Mouse (Mus musculus): ENCODE results near the gene Hoxb6. TPM values are rescaled to one million over a fixed set of nuclear protein-coding genes. Genes with fewer than 3 reads are reported as not detected.

Gene Hoxb6
- polyA plus RNA-seq, 1 experiment = not detected

GRCm38 (mm10) chr11:96342576-96342930 is 50.3 kb downstream of the Hoxb6 start:
- TF ChIP-seq USF1 (IDR thresholded peaks at IDR 0.05; ENCODE audit: low read depth) (no peak), TCF12 (IDR thresholded peaks at IDR 0.05; ENCODE audit: insufficient read depth, poor library complexity, severe bottlenecking) (no peak), TCF3 (IDR thresholded peaks at IDR 0.05; ENCODE audit: insufficient read length, low read depth) (no peak), E2F4 (IDR thresholded peaks at IDR 0.05; ENCODE audit: insufficient read depth) (no peak), REST (IDR thresholded peaks at IDR 0.05; ENCODE audit: insufficient read depth, insufficient read length) (no peak), MYOD1 (IDR thresholded peaks at IDR 0.05; ENCODE audit: control insufficient read depth in 1 of 3, insufficient read length in 2 of 3, low read depth in 2 of 3) (no peak), POLR2AphosphoS2 (IDR thresholded peaks at IDR 0.05; ENCODE audit: insufficient read length, low read depth) (no peak), SRF (IDR thresholded peaks at IDR 0.05; ENCODE audit: control insufficient read depth, insufficient read length, low read depth) (no peak), CEBPB (IDR thresholded peaks at IDR 0.05; ENCODE audit: insufficient read depth, poor library complexity, severe bottlenecking) (no peak), MYOG (IDR thresholded peaks at IDR 0.05; ENCODE audit: control insufficient read depth in 1 of 3, insufficient read depth in 1 of 3, insufficient read length in 2 of 3, low read depth in 2 of 3) (no peak), POLR2A (IDR thresholded peaks at IDR 0.05; ENCODE audit: insufficient read length, low read depth) (no peak), MAX (IDR thresholded peaks at IDR 0.05; ENCODE audit: low read depth) (no peak)
- Histone ChIP-seq H3ac (ENCODE audit: control insufficient read depth, insufficient read length) (no peak overlapping the region), H3K4me3 (no peak overlapping the region), H3K4me2 (ENCODE audit: low read depth) (no peak overlapping the region), H3K27me3 (ENCODE audit: control insufficient read depth, insufficient read depth, insufficient read length) (peaks cover 79% of the 10 kb centered on the region), H3K79me2 (ENCODE audit: control insufficient read depth, insufficient read depth) (no peaks in the 10 kb centered on the region), H3K36me3 (ENCODE audit: control insufficient read depth, insufficient read depth) (no peaks in the 10 kb centered on the region)

DNA sequence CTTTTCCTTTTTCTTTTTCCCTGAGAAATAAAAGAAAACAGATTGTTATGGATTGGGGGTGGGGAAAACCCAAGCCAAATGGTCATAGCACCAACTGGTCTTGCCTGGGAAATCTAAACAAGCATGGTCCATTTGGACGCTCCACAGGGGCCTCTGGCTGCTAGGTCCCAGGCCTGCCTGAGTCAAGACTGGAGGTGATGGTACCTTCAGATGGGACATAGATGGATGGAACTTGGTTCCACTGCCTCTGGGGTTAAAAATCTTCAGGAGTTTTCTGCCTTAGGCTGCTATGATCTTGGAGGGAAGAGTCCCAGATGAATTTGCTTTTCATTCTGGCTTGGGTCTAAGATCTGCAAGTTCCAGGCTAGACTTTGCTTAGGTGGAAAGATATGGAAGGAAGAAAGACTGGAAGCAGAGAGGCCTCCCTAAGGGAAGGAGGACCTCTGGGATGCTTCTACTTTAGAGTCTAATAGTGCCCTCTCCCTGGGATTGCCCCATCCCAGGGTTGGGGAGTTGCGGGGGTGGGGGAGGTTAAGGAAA is 51.0 kb downstream of the Hoxb6 start:
- TF ChIP-seq MYOG (IDR thresholded peaks at IDR 0.05; ENCODE audit: control insufficient read depth in 1 of 3, insufficient read depth in 1 of 3, insufficient read length in 2 of 3, low read depth in 2 of 3) (no peak), TCF12 (IDR thresholded peaks at IDR 0.05; ENCODE audit: insufficient read depth, poor library complexity, severe bottlenecking) (no peak), POLR2AphosphoS2 (IDR thresholded peaks at IDR 0.05; ENCODE audit: insufficient read length, low read depth) (no peak)
- no peaks in the 10 kb centered on the region for H3K36me3 ChIP-seq (ENCODE audit: control insufficient read depth, insufficient read depth)
- H3K4me3 ChIP-seq = no peak overlapping the region
- no peaks in the 10 kb centered on the region for H3K79me2 ChIP-seq (ENCODE audit: control insufficient read depth, insufficient read depth)
- H3K4me2 ChIP-seq (ENCODE audit: low read depth) = no peak overlapping the region
- H3K27me3 ChIP-seq (ENCODE audit: control insufficient read depth, insufficient read depth, insufficient read length) = peaks cover 78% of the 10 kb centered on the region
- no peak overlapping the region for H3ac ChIP-seq (ENCODE audit: control insufficient read depth, insufficient read length)

DNA sequence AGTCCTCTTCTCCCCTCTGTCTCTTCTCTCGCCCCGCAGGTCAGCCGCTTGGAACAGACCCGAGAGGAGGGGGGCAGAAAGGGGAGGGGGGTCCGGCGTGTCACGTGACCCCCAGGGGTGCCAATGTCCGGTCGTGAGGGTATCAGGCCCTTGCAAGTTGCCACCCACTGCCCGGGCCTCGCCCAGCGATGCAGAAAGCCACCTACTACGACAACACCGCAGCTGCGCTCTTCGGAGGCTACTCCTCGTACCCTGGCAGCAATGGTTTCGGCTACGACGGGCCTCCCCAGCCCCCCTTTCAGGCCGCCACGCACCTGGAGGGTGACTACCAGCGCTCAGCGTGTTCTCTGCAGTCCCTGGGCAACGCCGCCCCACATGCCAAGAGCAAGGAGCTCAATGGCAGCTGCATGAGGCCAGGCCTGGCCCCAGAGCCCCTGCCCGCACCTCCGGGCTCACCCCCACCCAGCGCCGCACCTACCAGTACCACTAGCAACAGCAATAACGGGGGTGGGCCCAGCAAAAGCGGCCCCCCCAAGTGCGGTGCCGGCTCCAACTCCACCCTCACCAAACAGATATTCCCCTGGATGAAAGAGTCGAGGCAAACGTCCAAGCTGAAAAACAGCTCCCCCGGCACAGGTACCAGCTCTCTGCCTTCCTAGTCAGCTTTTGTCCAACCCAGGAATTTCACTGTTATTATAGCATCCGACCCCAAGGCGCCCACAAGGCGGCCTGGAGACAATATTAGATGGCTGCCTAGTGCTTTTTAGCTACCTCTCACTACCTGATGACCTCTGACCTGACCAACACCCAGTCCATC is 52.0 kb downstream of the Hoxb6 start:
- Histone ChIP-seq H3K4me2 (ENCODE audit: low read depth) (no peak overlapping the region), H3K27me3 (ENCODE audit: control insufficient read depth, insufficient read depth, insufficient read length) (peaks cover 71% of the 10 kb centered on the region), H3K79me2 (ENCODE audit: control insufficient read depth, insufficient read depth) (no peaks in the 10 kb centered on the region), H3K4me3 (no peak overlapping the region), H3K36me3 (ENCODE audit: control insufficient read depth, insufficient read depth) (no peaks in the 10 kb centered on the region), H3ac (ENCODE audit: control insufficient read depth, insufficient read length) (no peak overlapping the region)
- no peak for TF ChIP-seq E2F4 (IDR thresholded peaks at IDR 0.05; ENCODE audit: insufficient read depth)
- TF ChIP-seq CEBPB (IDR thresholded peaks at IDR 0.05; ENCODE audit: insufficient read depth, poor library complexity, severe bottlenecking) = no peak
- TF ChIP-seq REST (IDR thresholded peaks at IDR 0.05; ENCODE audit: insufficient read depth, insufficient read length) = no peak
- no peak for TF ChIP-seq POLR2A (IDR thresholded peaks at IDR 0.05; ENCODE audit: insufficient read length, low read depth)
- TF ChIP-seq SRF (IDR thresholded peaks at IDR 0.05; ENCODE audit: control insufficient read depth, insufficient read length, low read depth) = no peak

- Histone ChIP-seq H3K79me2 (ENCODE audit: control insufficient read depth, insufficient read depth) (no peaks in the 10 kb centered on the region), H3K36me3 (ENCODE audit: control insufficient read depth, insufficient read depth) (no peaks in the 10 kb centered on the region), H3K4me3 (no peak overlapping the region), H3ac (ENCODE audit: control insufficient read depth, insufficient read length) (no peak overlapping the region), H3K4me2 (ENCODE audit: low read depth) (no peak overlapping the region), H3K27me3 (ENCODE audit: control insufficient read depth, insufficient read depth, insufficient read length) (peaks cover 69% of the 10 kb centered on the region)
- TF ChIP-seq POLR2A (IDR thresholded peaks at IDR 0.05; ENCODE audit: insufficient read length, low read depth) (no peak), CEBPB (IDR thresholded peaks at IDR 0.05; ENCODE audit: insufficient read depth, poor library complexity, severe bottlenecking) (no peak), TCF12 (IDR thresholded peaks at IDR 0.05; ENCODE audit: insufficient read depth, poor library complexity, severe bottlenecking) (no peak), POLR2AphosphoS2 (IDR thresholded peaks at IDR 0.05; ENCODE audit: insufficient read length, low read depth) (no peak), MAX (IDR thresholded peaks at IDR 0.05; ENCODE audit: low read depth) (no peak), USF1 (IDR thresholded peaks at IDR 0.05; ENCODE audit: low read depth) (no peak), SRF (IDR thresholded peaks at IDR 0.05; ENCODE audit: control insufficient read depth, insufficient read length, low read depth) (no peak), MYOD1 (IDR thresholded peaks at IDR 0.05; ENCODE audit: control insufficient read depth in 1 of 3, insufficient read length in 2 of 3, low read depth in 2 of 3) (no peak), MYOG (IDR thresholded peaks at IDR 0.05; ENCODE audit: control insufficient read depth in 1 of 3, insufficient read depth in 1 of 3, insufficient read length in 2 of 3, low read depth in 2 of 3) (no peak), TCF3 (IDR thresholded peaks at IDR 0.05; ENCODE audit: insufficient read length, low read depth) (no peak), E2F4 (IDR thresholded peaks at IDR 0.05; ENCODE audit: insufficient read depth) (no peak), REST (IDR thresholded peaks at IDR 0.05; ENCODE audit: insufficient read depth, insufficient read length) (no peak)
Observed at GRCm38 (mm10) chr11:96344878-96345159, 52.5 kb downstream of the Hoxb6 start.
